In genomic region chr11:61307795-61308194, GRCm38 (mm10) we compare ENCODE assay signal across 22 mouse cellular contexts. TPM values are rescaled to one million over a fixed set of nuclear protein-coding genes. Genes with fewer than 3 reads are reported as not detected.
DNase-seq lines count a peak whose midpoint lies in the region; ATAC-seq and TF ChIP-seq lines count a peak whose summit lies in the region.
"Had no signal": no experiment of that assay in that cellular context is flagged by ENCODE, and none has a peak within 500 bp of the region (broad histone marks: within the 10 kb centered on the region; RNA-seq: fewer than 3 reads in every experiment).

No protein-coding gene starts in this region.

- H3K27ac ChIP-seq in heart, embryonic 11.5 days (ENCODE audit: low read depth, low read length) = no peak overlapping the region
- H3K27ac ChIP-seq in liver, embryonic 16.5 days (ENCODE audit: low read length) = no peak overlapping the region
- no peak overlapping the region for H3K27ac ChIP-seq in midbrain, embryonic 11.5 days (ENCODE audit: low read depth, low read length)
- H3K27ac ChIP-seq: forebrain, embryonic 15.5 days; hindbrain, embryonic 15.5 days; kidney, postnatal 0 days; macrophage had no signal

- no peak overlapping the region for H3K9ac ChIP-seq in heart, embryonic 11.5 days (ENCODE audit: low read depth, low read length)
- H3K9ac ChIP-seq in liver, embryonic 16.5 days (ENCODE audit: low read depth, low read length) = no peak overlapping the region
- H3K9ac ChIP-seq in midbrain, embryonic 11.5 days (ENCODE audit: low read length) = no peak overlapping the region
- H3K9ac ChIP-seq: forebrain, embryonic 15.5 days; hindbrain, embryonic 15.5 days; lung, embryonic 14.5 days had no signal

- no peak overlapping the region for H3K4me3 ChIP-seq in heart, embryonic 11.5 days (ENCODE audit: low read depth, low read length)
- no peak overlapping the region for H3K4me3 ChIP-seq in liver, embryonic 16.5 days (ENCODE audit: low read depth, low read length)
- H3K4me3 ChIP-seq in lung, adult 2 months (replicated peaks; ENCODE audit: extremely low read depth, low read depth, low read length) = no peak overlapping the region
- H3K4me3 ChIP-seq in midbrain, embryonic 11.5 days (ENCODE audit: low read depth, low read length) = no peak overlapping the region
- H3K4me3 ChIP-seq: forebrain, embryonic 15.5 days; hindbrain, embryonic 15.5 days had no signal

- H3K4me1 ChIP-seq in heart, embryonic 11.5 days (ENCODE audit: control insufficient read depth, insufficient read depth, low read length) = no peaks in the 10 kb centered on the region
- H3K4me1 ChIP-seq in liver, embryonic 16.5 days (ENCODE audit: control insufficient read depth, low read depth, low read length) = no peaks in the 10 kb centered on the region; the same call in 1 of the 2 replicates
- H3K4me1 ChIP-seq in lung, adult 2 months (ENCODE audit: control insufficient read depth, insufficient read depth, low read length) = no peaks in the 10 kb centered on the region
- no peaks in the 10 kb centered on the region for H3K4me1 ChIP-seq in midbrain, embryonic 11.5 days (ENCODE audit: control insufficient read depth, insufficient read depth, low read length)
- H3K4me1 ChIP-seq: forebrain, embryonic 15.5 days; hindbrain, embryonic 15.5 days had no signal

- 27% methylated on average over 7 of the region's 7 CpGs for WGBS in heart, embryonic 11.5 days (ENCODE audit: insufficient replicate concordance)
- WGBS in liver, embryonic 16.5 days (ENCODE audit: insufficient replicate concordance) = 31% methylated on average over 7 of the region's 7 CpGs
- WGBS in lung, adult 2 months = 42% methylated on average over 7 of the region's 7 CpGs
- WGBS in midbrain, embryonic 11.5 days = 39% methylated on average over 7 of the region's 7 CpGs

- TF ChIP-seq POLR2A in lung, adult 2 months (IDR thresholded peaks at IDR 0.05; ENCODE audit: borderline replicate concordance, extremely low read depth, low read depth, low read length) = no peak

- TF ChIP-seq CTCF in lung, adult 2 months (IDR thresholded peaks at IDR 0.05; ENCODE audit: insufficient read depth, low read length) = no peak

- no peaks in the 10 kb centered on the region for H3K27me3 ChIP-seq in heart, embryonic 11.5 days (ENCODE audit: control insufficient read depth, insufficient read depth, low read length)
- no peaks in the 10 kb centered on the region for H3K27me3 ChIP-seq in liver, embryonic 16.5 days (ENCODE audit: control insufficient read depth, insufficient read depth, low read depth, low read length)
- H3K27me3 ChIP-seq in midbrain, embryonic 11.5 days (ENCODE audit: control insufficient read depth, insufficient read depth, low read length) = no peaks in the 10 kb centered on the region
- H3K27me3 ChIP-seq: forebrain, embryonic 15.5 days; hindbrain, embryonic 15.5 days had no signal

- no peaks in the 10 kb centered on the region for H3K9me3 ChIP-seq in heart, embryonic 11.5 days (replicated peaks; ENCODE audit: control insufficient read depth, low read length)
- no peaks in the 10 kb centered on the region for H3K9me3 ChIP-seq in liver, embryonic 16.5 days (replicated peaks; ENCODE audit: control insufficient read depth, low read length)
- no peaks in the 10 kb centered on the region for H3K9me3 ChIP-seq in midbrain, embryonic 11.5 days (ENCODE audit: control insufficient read depth, low read length)
- H3K9me3 ChIP-seq: forebrain, embryonic 15.5 days; hindbrain, embryonic 15.5 days had no signal

- no peaks in the 10 kb centered on the region for H3K36me3 ChIP-seq in heart, embryonic 11.5 days (ENCODE audit: control insufficient read depth, insufficient read depth, low read length)
- H3K36me3 ChIP-seq in liver, embryonic 16.5 days (ENCODE audit: control insufficient read depth, insufficient read depth) = no peaks in the 10 kb centered on the region
- no peaks in the 10 kb centered on the region for H3K36me3 ChIP-seq in midbrain, embryonic 11.5 days (ENCODE audit: control insufficient read depth, insufficient read depth, low read length)
- H3K36me3 ChIP-seq: forebrain, embryonic 15.5 days; hindbrain, embryonic 15.5 days had no signal

- no peak for DNase-seq in heart, postnatal 36 days
- DNase-seq in A20 (ENCODE audit: low read depth, low spot score) = peak; percentile 15
- no peak for DNase-seq in cerebellum, adult 9-10 months
- no peak for DNase-seq in lung, adult 2 months
- no peak for DNase-seq in midbrain, embryonic 11.5 days (ENCODE audit: low spot score, missing footprints)
- DNase-seq: adrenal gland, adult 8-10 months; cerebellum, postnatal 25 days; heart, postnatal 14 days; lung, embryonic 14.5 days; right cerebral cortex, adult 18-20 months had no signal

- no peak for ATAC-seq in heart, embryonic 11.5 days (replicated peaks; ENCODE audit: insufficient number of reproducible peaks, low FRiP score, low TSS enrichment)
- ATAC-seq in common myeloid progenitor, adult 5-6 weeks (replicated peaks; ENCODE audit: low read depth, poor library complexity, severe bottlenecking) = 0 out of 2 replicates have a peak, but pooled peaks have one; percentile 18
- ATAC-seq in liver, embryonic 16.5 days (ENCODE audit: low read depth) = peak; percentile 27; the same call in 1 of the 2 replicates
- no peak for ATAC-seq in midbrain, embryonic 11.5 days (ENCODE audit: low FRiP score)
- ATAC-seq: forebrain, embryonic 15.5 days; intestine, embryonic 16.5 days; midbrain, embryonic 16.5 days had no signal

- intact Hi-C loops in heart, postnatal 36 days (cut with DNase I) = no loop called here

- 0 out of 2 replicates have a peak overlapping the region, but pooled peaks have one; percentile 7 for H3K4me2 ChIP-seq in heart, embryonic 11.5 days
- H3K4me2 ChIP-seq in liver, embryonic 16.5 days (ENCODE audit: low read depth, low read length) = no peak overlapping the region
- no peak overlapping the region for H3K4me2 ChIP-seq in midbrain, embryonic 11.5 days
- H3K4me2 ChIP-seq: forebrain, embryonic 15.5 days; hindbrain, embryonic 15.5 days; lung, embryonic 14.5 days had no signal

RNA-seq across cellular contexts. Expression of gene Slc47a2, which starts 34.9 kb away (rescaled TPM):
- 0.19 TPM in 1 of 2 replicates, not detected in the other for polyA plus RNA-seq in heart, embryonic 11.5 days (2014; fragmentation: Nextera tagmentation; extraction: Ambion mirVana)
- not detected for total RNA-seq in heart, postnatal 36 days (2021)
- total RNA-seq in common myeloid progenitor, adult 5-6 weeks (2017) = not detected in 2 replicates
- polyA plus RNA-seq in liver, embryonic 16.5 days (2015; fragmentation: Nextera tagmentation; extraction: Ambion mirVana) = 0.06 TPM in 1 of 2 replicates, not detected in the other
- polyA plus RNA-seq in lung, adult 2 months (2012; rRNA removed) = 0.19 and 0.29 TPM in 2 replicates
- polyA plus RNA-seq in midbrain, embryonic 11.5 days (2014; fragmentation: Nextera tagmentation; extraction: Ambion mirVana) = not detected in 2 replicates
- total RNA-seq: adrenal gland, adult 8-10 months; granulocyte monocyte progenitor cell, adult 5-6 weeks; heart, postnatal 14 days had no signal
- polyA plus RNA-seq: forebrain, embryonic 15.5 days; hindbrain, embryonic 15.5 days; intestine, embryonic 16.5 days; limb, embryonic 11.5 days; lung, embryonic 14.5 days; macrophage; midbrain, embryonic 16.5 days; stomach, embryonic 14.5 days had no signal

RNA-seq across cellular contexts. Expression of gene Aldh3a2, which starts 40.5 kb away (rescaled TPM):
- 26.1 and 33.5 TPM in 2 replicates for polyA plus RNA-seq in heart, embryonic 11.5 days (2014; fragmentation: Nextera tagmentation; extraction: Ambion mirVana)
- total RNA-seq in heart, postnatal 36 days (2021) = 10 to 100 TPM; 35.3 to 41.7 TPM
- total RNA-seq in common myeloid progenitor, adult 5-6 weeks (2017) = 14.5 and 37.3 TPM in 2 replicates
- 36.5 and 40.9 TPM in 2 replicates for polyA plus RNA-seq in liver, embryonic 16.5 days (2015; fragmentation: Nextera tagmentation; extraction: Ambion mirVana)
- polyA plus RNA-seq in lung, adult 2 months (2012; rRNA removed) = 84.6 and 94.5 TPM in 2 replicates
- 26.0 and 27.2 TPM in 2 replicates for polyA plus RNA-seq in midbrain, embryonic 11.5 days (2014; fragmentation: Nextera tagmentation; extraction: Ambion mirVana)

Comparison
In these comparisons a context has a peak if more than half of its experiments do, and no peak if none do; other contexts are left out.
1. ATAC-seq: peak in common myeloid progenitor, adult 5-6 weeks (single experiment) and liver, embryonic 16.5 days (single experiment); none in heart, embryonic 11.5 days (single experiment) and midbrain, embryonic 11.5 days (single experiment).